Mouse (Mus musculus): ENCODE results near the gene Abcc2.

Abcc2 gene

GRCm38 (mm10) chr19:43850026-43850425 lies 68.0 kb downstream of the Abcc2 start:
- intact Hi-C loops (cut with DNase I) = loop anchor here (5.0 kb wide), 3 partner anchors 57 to 107 kb away; partner anchors contain the start of gene Dnmbp

GRCm38 (mm10) chr19:43851996-43852630 lies 70.1 kb downstream of the Abcc2 start:
- intact Hi-C loops (cut with DNase I) = loop anchor here (5.0 kb wide), 3 partner anchors 55 to 105 kb away; partner anchors contain the start of gene Dnmbp

GRCm38 (mm10) chr19:43852837-43853545 lies 71.0 kb downstream of the Abcc2 start:
- intact Hi-C loops (cut with DNase I) = loop anchor here (5.0 kb wide), 3 partner anchors 54 to 104 kb away; partner anchors contain the start of gene Dnmbp

- intact Hi-C loops (cut with DNase I) = no loop called here
Measured at GRCm38 (mm10) chr19:43857347-43857746, 75.4 kb downstream of the Abcc2 start.

- intact Hi-C loops (cut with DNase I) = no loop called here
Measured at GRCm38 (mm10) chr19:43870418-43870817, 88.4 kb downstream of the Abcc2 start.

- intact Hi-C loops (cut with DNase I) = no loop called here
Measured at GRCm38 (mm10) chr19:43874351-43874750, 92.4 kb downstream of the Abcc2 start.

GRCm38 (mm10) chr19:43875996-43876395 lies 94.0 kb downstream of the Abcc2 start:
- intact Hi-C loops (cut with DNase I) = no loop called here

GRCm38 (mm10) chr19:43877364-43877763 lies 95.4 kb downstream of the Abcc2 start:
- intact Hi-C loops (cut with DNase I) = no loop called here

- intact Hi-C loops (cut with DNase I) = loop anchor here (2.0 kb wide), 1 partner anchor 62 kb away; the partner anchor contains the start of gene Dnmbp
Measured at GRCm38 (mm10) chr19:43878111-43879092, 96.4 kb downstream of the Abcc2 start.

GRCm38 (mm10) chr19:43879401-43880212 lies 97.6 kb downstream of the Abcc2 start:
- intact Hi-C loops (cut with DNase I) = loop anchor here (2.0 kb wide), 1 partner anchor 61 kb away; the partner anchor contains the start of gene Dnmbp

- intact Hi-C loops (cut with DNase I) = no loop called here
Measured at GRCm38 (mm10) chr19:43880420-43880819, 98.4 kb downstream of the Abcc2 start.

- intact Hi-C loops (cut with DNase I) = no loop called here
Measured at GRCm38 (mm10) chr19:43881615-43882014, 99.6 kb downstream of the Abcc2 start.

GRCm38 (mm10) chr19:43882895-43883573 lies 101.0 kb downstream of the Abcc2 start:
- intact Hi-C loops (cut with DNase I) = no loop called here

GRCm38 (mm10) chr19:43884668-43885498 lies 102.9 kb downstream of the Abcc2 start:
- intact Hi-C loops (cut with DNase I) = no loop called here

- intact Hi-C loops (cut with DNase I) = no loop called here
Measured at GRCm38 (mm10) chr19:43886371-43887099, 104.5 kb downstream of the Abcc2 start.

- intact Hi-C loops (cut with DNase I) = no loop called here
Measured at GRCm38 (mm10) chr19:43887242-43887641, 105.2 kb downstream of the Abcc2 start.

GRCm38 (mm10) chr19:43887725-43888124 lies 105.7 kb downstream of the Abcc2 start:
- intact Hi-C loops (cut with DNase I) = no loop called here

Measured in adrenal gland (tissue).